Mouse (Mus musculus) midbrain, embryonic 11.5 days (tissue): ENCODE results near the gene Sh3kbp1. TPM values are rescaled to one million over a fixed set of nuclear protein-coding genes. Genes with fewer than 3 reads are reported as not detected.

Experiments used
- ATAC-seq: fragments of 200-750 bp; cut with Nextera tagmentation; 2 replicates; pipeline ENCODE4 v1.8.0; 2017; ENCODE audit warnings: moderate TSS enrichment, moderate library complexity; ENCODE audit not compliant: low FRiP score
- DNase-seq: peaks from one replicate; pipeline ENCODE4 v3.0.0; 2015; ENCODE audit warnings: low spot score; ENCODE audit errors: missing footprints
- H3K27ac ChIP-seq: fragments of 300-500 bp; sonication (generic); 2 replicates; pipeline ENCODE4 v1.5.1; 2014; ENCODE audit warnings: low read depth, low read length
- H3K27me3 ChIP-seq: fragments of 300-500 bp; sonication (generic); 2 replicates; pipeline ENCODE4 v1.6.1; 2014; ENCODE audit warnings: mild to moderate bottlenecking, low read length, moderate library complexity, mixed read lengths; ENCODE audit not compliant: control insufficient read depth, insufficient read depth
- H3K36me3 ChIP-seq: fragments of 300-500 bp; sonication (generic); 2 replicates; pipeline ENCODE4 v1.6.1; 2014; ENCODE audit warnings: mild to moderate bottlenecking, low read length, moderate library complexity, mixed read lengths; ENCODE audit not compliant: control insufficient read depth, insufficient read depth
- H3K4me1 ChIP-seq: fragments of 300-500 bp; sonication (generic); 2 replicates; pipeline ENCODE4 v1.6.1; 2014; ENCODE audit warnings: low read length; ENCODE audit not compliant: control insufficient read depth, insufficient read depth
- H3K4me2 ChIP-seq: fragments of 300-500 bp; sonication (generic); 2 replicates; pipeline ENCODE4 v1.6.1; 2014; ENCODE audit warnings: mild to moderate bottlenecking, moderate library complexity
- H3K4me3 ChIP-seq: fragments of 300-500 bp; sonication (generic); 2 replicates; pipeline ENCODE4 v1.5.1; 2014; ENCODE audit warnings: low read depth, low read length
- H3K9ac ChIP-seq: fragments of 300-500 bp; sonication (generic); 2 replicates; pipeline ENCODE4 v1.6.1; 2014; ENCODE audit warnings: low read length
- H3K9me3 ChIP-seq: fragments of 300-500 bp; sonication (generic); 2 replicates; pipeline ENCODE4 v1.6.1; 2016; ENCODE audit warnings: low read length; ENCODE audit not compliant: control insufficient read depth
- WGBS: fragments of 180-500 bp; shearing (Covaris S2); extraction: QIAGEN DNeasy Blood & Tissue Kit; methylation state at CpG from one replicate; pipeline ENCODE4 v1.1.7; 2014; 5-methylcytosine and 5-hydroxymethylcytosine counted together
- polyA plus RNA-seq: library from polyadenylated mRNA; unstranded; fragments of >200 nt; fragmentation: Nextera tagmentation; extraction: Ambion mirVana; gene quantifications from 2 replicates; pipeline ENCODE4 v1.2.1, GENCODE M21; 2014

The Sh3kbp1 gene
- polyA plus RNA-seq, 1 experiment from 2014 or later: 35.4 TPM

GRCm38 (mm10) chrX:159772137-159772536, 145.1 kb downstream of the Sh3kbp1 start:
- ATAC-seq (no peak), DNase-seq (no peak)
- no peaks in the 10 kb centered on the region for H3K36me3 ChIP-seq
- H3K4me3 ChIP-seq: no peak overlapping the region
- no peak overlapping the region for H3K27ac ChIP-seq
- no peak overlapping the region for H3K4me2 ChIP-seq
- WGBS: 51% methylated on average over 4 of the region's 4 CpGs
- peaks cover 4% of the 10 kb centered on the region; the same call in 1 of the 2 replicates for H3K27me3 ChIP-seq
- H3K4me1 ChIP-seq: no peaks in the 10 kb centered on the region
- no peak overlapping the region for H3K9ac ChIP-seq
- no peaks in the 10 kb centered on the region for H3K9me3 ChIP-seq

GRCm38 (mm10) chrX:159775042-159775441, 148.0 kb downstream of the Sh3kbp1 start:
- DNase-seq: no peak
- Histone ChIP-seq H3K9ac (no peak overlapping the region), H3K27me3 (peaks cover 7% of the 10 kb centered on the region; the same call in 1 of the 2 replicates), H3K27ac (no peak overlapping the region), H3K9me3 (no peaks in the 10 kb centered on the region), H3K36me3 (no peaks in the 10 kb centered on the region), H3K4me2 (no peak overlapping the region), H3K4me3 (no peak overlapping the region), H3K4me1 (no peaks in the 10 kb centered on the region)
- ATAC-seq: no peak
- WGBS: 88% methylated on average over 4 of the region's 4 CpGs

GRCm38 (mm10) chrX:159778787-159779186, 151.7 kb downstream of the Sh3kbp1 start:
- WGBS: 94% methylated on average over 1 of the region's 1 CpGs

GRCm38 (mm10) chrX:159790516-159790915, 163.4 kb downstream of the Sh3kbp1 start:
- Histone ChIP-seq H3K9me3 (no peaks in the 10 kb centered on the region), H3K4me1 (no peaks in the 10 kb centered on the region), H3K36me3 (no peaks in the 10 kb centered on the region), H3K9ac (no peak overlapping the region), H3K27me3 (peaks cover 4% of the 10 kb centered on the region), H3K27ac (no peak overlapping the region), H3K4me2 (no peak overlapping the region), H3K4me3 (no peak overlapping the region)
- DNase-seq (no peak), ATAC-seq (no peak)
- 81% methylated on average over 3 of the region's 3 CpGs for WGBS

More at GRCm38 (mm10) chrX:159778787-159779186, 151.7 kb downstream of the Sh3kbp1 start:
- Histone ChIP-seq H3K4me2 (no peak overlapping the region), H3K4me1 (no peaks in the 10 kb centered on the region), H3K27me3 (peaks cover 5% of the 10 kb centered on the region; the same call in 1 of the 2 replicates), H3K36me3 (no peaks in the 10 kb centered on the region), H3K27ac (no peak overlapping the region), H3K9me3 (no peaks in the 10 kb centered on the region), H3K9ac (no peak overlapping the region), H3K4me3 (no peak overlapping the region)
- ATAC-seq: no peak
- no peak for DNase-seq

- ATAC-seq (no peak), DNase-seq (no peak)
- peaks cover 5% of the 10 kb centered on the region; the same call in 1 of the 2 replicates for H3K27me3 ChIP-seq
- no peak overlapping the region for H3K27ac ChIP-seq
- H3K4me1 ChIP-seq: no peaks in the 10 kb centered on the region
- H3K4me3 ChIP-seq: no peak overlapping the region
- WGBS: 68% methylated on average over 2 of the region's 2 CpGs
- H3K4me2 ChIP-seq: no peak overlapping the region
- H3K36me3 ChIP-seq: no peaks in the 10 kb centered on the region
- H3K9me3 ChIP-seq: no peaks in the 10 kb centered on the region
- no peak overlapping the region for H3K9ac ChIP-seq
Observed at GRCm38 (mm10) chrX:159795603-159796002, 168.5 kb downstream of the Sh3kbp1 start.

GRCm38 (mm10) chrX:159804371-159804770, 177.3 kb downstream of the Sh3kbp1 start:
- no peak overlapping the region for H3K9ac ChIP-seq
- no peaks in the 10 kb centered on the region for H3K36me3 ChIP-seq
- no peaks in the 10 kb centered on the region for H3K9me3 ChIP-seq
- WGBS: 72% methylated on average over 1 of the region's 1 CpGs
- H3K27me3 ChIP-seq: peaks cover 7% of the 10 kb centered on the region
- ATAC-seq: no peak
- H3K27ac ChIP-seq: no peak overlapping the region
- no peak overlapping the region for H3K4me2 ChIP-seq
- H3K4me1 ChIP-seq: no peaks in the 10 kb centered on the region
- no peak for DNase-seq
- H3K4me3 ChIP-seq: no peak overlapping the region

GRCm38 (mm10) chrX:159809510-159809909, 182.4 kb downstream of the Sh3kbp1 start:
- Histone ChIP-seq H3K9ac (no peak overlapping the region), H3K36me3 (no peaks in the 10 kb centered on the region), H3K27ac (no peak overlapping the region), H3K4me2 (no peak overlapping the region), H3K4me1 (no peaks in the 10 kb centered on the region), H3K27me3 (peaks cover 5% of the 10 kb centered on the region), H3K4me3 (no peak overlapping the region), H3K9me3 (no peaks in the 10 kb centered on the region)
- ATAC-seq: no peak
- no peak for DNase-seq
- WGBS: 87% methylated on average over 6 of the region's 6 CpGs

- no peak overlapping the region for H3K4me3 ChIP-seq
- no peak overlapping the region for H3K27ac ChIP-seq
- ATAC-seq (no peak), DNase-seq (no peak)
- peaks cover 5% of the 10 kb centered on the region for H3K27me3 ChIP-seq
- H3K4me1 ChIP-seq: no peaks in the 10 kb centered on the region
- H3K4me2 ChIP-seq: no peak overlapping the region
- no peaks in the 10 kb centered on the region for H3K9me3 ChIP-seq
- H3K9ac ChIP-seq: no peak overlapping the region
- no peaks in the 10 kb centered on the region for H3K36me3 ChIP-seq
- WGBS: 77% methylated on average over 3 of the region's 3 CpGs
Observed at GRCm38 (mm10) chrX:159810469-159810868, 183.4 kb downstream of the Sh3kbp1 start.

GRCm38 (mm10) chrX:159817508-159817907, 190.4 kb downstream of the Sh3kbp1 start:
- H3K4me3 ChIP-seq: no peak overlapping the region
- no peak overlapping the region for H3K4me2 ChIP-seq
- no peak overlapping the region for H3K9ac ChIP-seq
- H3K4me1 ChIP-seq: no peaks in the 10 kb centered on the region
- H3K27ac ChIP-seq: no peak overlapping the region
- H3K36me3 ChIP-seq: no peaks in the 10 kb centered on the region
- no peak for ATAC-seq
- no peaks in the 10 kb centered on the region for H3K9me3 ChIP-seq
- H3K27me3 ChIP-seq: peaks cover 2% of the 10 kb centered on the region
- 100% methylated on average over 2 of the region's 2 CpGs for WGBS
- DNase-seq: no peak
